Mouse (Mus musculus): Measurements from ENCODE around the gene Card14. TPM values are rescaled to one million over a fixed set of nuclear protein-coding genes. Genes with fewer than 3 reads are reported as not detected.

The Card14 gene
- polyA plus RNA-seq, 1 experiment from 2014 or later = 1.2 TPM

DNA sequence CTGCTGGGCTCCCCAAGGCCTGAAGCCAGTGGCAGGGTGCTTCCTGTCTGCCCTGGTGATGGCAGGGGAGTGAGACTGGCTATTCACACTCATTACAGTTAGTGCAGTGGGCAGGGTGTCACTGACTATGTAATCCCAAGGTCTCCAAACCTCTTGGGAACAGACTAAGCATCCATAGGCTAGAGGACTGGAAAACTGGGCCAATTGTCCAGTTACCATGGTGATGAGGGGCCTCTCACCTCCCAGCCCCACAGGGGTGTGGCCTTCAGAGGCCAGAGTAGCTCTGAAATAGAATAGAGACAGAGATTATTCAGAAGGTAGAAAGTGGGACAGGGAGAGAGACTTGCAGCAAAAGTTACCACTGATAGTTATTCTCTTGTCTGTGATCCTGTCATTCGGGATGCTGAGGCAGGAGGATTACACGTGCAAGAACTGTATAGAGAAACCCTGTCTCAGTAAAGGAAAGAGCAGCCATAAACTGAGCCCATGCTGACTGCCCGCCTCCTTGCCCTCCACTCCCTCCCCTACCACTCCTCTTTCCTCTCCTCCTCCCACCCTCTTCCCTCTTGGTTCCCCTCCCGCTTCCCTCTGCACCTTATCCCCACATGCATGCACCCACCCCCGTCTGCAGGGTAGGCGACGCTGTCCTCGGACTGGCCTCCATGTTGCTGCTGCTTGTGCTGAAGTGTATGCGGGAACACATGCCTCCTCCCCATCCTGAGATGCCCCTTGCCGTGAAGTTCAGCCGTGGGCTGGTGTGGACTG lies 55.4 kb downstream of the Card14 start:
- Histone ChIP-seq H3K27me3 (ENCODE audit: insufficient read depth, low read length) (no peaks in the 10 kb centered on the region), H3K9ac (ENCODE audit: low read depth, low read length) (no peak overlapping the region), H3K4me1 (replicated peaks; ENCODE audit: insufficient read depth, low read length) (no peaks in the 10 kb centered on the region), H3K9me3 (replicated peaks; ENCODE audit: low read length) (no peaks in the 10 kb centered on the region), H3K36me3 (ENCODE audit: insufficient read depth, low read length) (0 out of 2 replicates have a peak, but pooled peaks cover 7% of the 10 kb centered on the region), H3K4me2 (ENCODE audit: low read length) (no peak overlapping the region), H3K27ac (no peak overlapping the region), H3K4me3 (replicated peaks; ENCODE audit: low read depth, low read length) (no peak overlapping the region)
- ATAC-seq (replicated peaks; ENCODE audit: low FRiP score, low read depth) = 0 out of 2 replicates have a peak, but pooled peaks have one; percentile 17
- DNase-seq (ENCODE audit: low spot score) = no peak
- WGBS = 35% methylated on average over 11 of the region's 11 CpGs
- TF ChIP-seq CTCF (IDR thresholded peaks at IDR 0.05; ENCODE audit: low read depth) = no peak

DNA sequence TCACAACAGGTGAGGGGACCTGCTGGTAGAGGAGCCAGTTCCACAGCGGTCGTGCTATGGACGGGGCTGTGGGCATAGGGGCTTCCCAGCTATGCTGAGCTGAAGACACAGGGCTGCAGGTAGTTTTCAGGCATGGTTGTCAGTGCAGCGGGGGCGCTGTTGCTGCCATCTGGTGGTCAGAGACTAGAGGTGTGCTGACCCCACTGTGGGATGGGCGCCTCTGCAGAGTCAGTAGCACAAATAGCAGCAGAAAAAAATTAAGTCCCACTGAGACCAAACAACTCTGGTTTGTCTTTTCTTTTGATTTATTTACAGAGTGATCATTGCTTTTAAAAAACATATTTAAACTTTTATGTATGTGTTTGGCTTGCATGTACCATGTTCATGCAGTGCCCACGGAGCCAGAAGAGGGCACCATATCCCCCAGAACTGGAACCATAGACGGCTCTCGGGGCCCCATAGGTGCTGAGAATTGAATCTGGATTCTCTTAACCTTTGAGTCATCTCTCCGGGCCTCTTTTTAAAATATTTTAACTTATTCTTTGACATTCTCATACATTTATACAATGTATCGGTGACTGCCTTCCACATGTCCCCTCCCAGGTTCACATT lies 56.1 kb downstream of the Card14 start:
- H3K27me3 ChIP-seq (ENCODE audit: insufficient read depth, low read length) = no peaks in the 10 kb centered on the region
- no peak overlapping the region for H3K27ac ChIP-seq
- ATAC-seq (replicated peaks; ENCODE audit: low FRiP score, low read depth) = peak; percentile 59
- TF ChIP-seq CTCF (IDR thresholded peaks at IDR 0.05; ENCODE audit: low read depth) = peak; percentile 90
- no peak overlapping the region for H3K4me2 ChIP-seq (ENCODE audit: low read length)
- H3K9me3 ChIP-seq (replicated peaks; ENCODE audit: low read length) = no peaks in the 10 kb centered on the region
- H3K36me3 ChIP-seq (ENCODE audit: insufficient read depth, low read length) = 0 out of 2 replicates have a peak, but pooled peaks cover 7% of the 10 kb centered on the region
- WGBS = 34% methylated on average over 11 of the region's 11 CpGs
- H3K9ac ChIP-seq (ENCODE audit: low read depth, low read length) = no peak overlapping the region
- H3K4me3 ChIP-seq (replicated peaks; ENCODE audit: low read depth, low read length) = no peak overlapping the region
- peak; percentile 78 for DNase-seq (ENCODE audit: low spot score)
- H3K4me1 ChIP-seq (replicated peaks; ENCODE audit: insufficient read depth, low read length) = no peaks in the 10 kb centered on the region

DNA sequence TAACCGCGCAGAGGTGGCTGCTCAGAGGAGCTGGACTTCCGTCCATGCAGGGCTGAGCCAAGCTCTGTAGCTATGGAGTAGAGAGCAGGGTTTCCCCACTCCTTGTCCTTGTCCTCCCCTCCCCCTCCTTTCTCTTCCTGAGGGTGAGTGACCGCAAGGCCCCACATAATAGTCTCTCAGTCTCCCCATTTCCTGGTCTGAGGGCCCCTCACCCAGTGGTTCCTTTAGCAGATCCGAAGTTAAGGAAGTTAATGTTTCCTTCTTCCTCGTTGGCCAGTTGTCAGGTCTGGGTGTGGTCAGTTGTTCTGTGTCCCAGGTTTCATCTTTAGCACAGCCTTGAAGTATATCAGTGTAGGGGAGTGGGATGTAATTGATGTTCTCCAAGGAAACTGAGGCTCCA lies 67.9 kb downstream of the Card14 start:
- WGBS = 65% methylated on average over 6 of the region's 6 CpGs
- no peaks in the 10 kb centered on the region for H3K27me3 ChIP-seq (ENCODE audit: insufficient read depth, low read length)
- 0 out of 2 replicates have a peak, but pooled peaks cover 11% of the 10 kb centered on the region for H3K36me3 ChIP-seq (ENCODE audit: insufficient read depth, low read length)
- H3K4me3 ChIP-seq (replicated peaks; ENCODE audit: low read depth, low read length) = no peak overlapping the region
- DNase-seq (ENCODE audit: low spot score) (peak; percentile 15), ATAC-seq (replicated peaks; ENCODE audit: low FRiP score, low read depth) (no peak)
- no peak overlapping the region for H3K27ac ChIP-seq
- H3K4me2 ChIP-seq (ENCODE audit: low read length) = no peak overlapping the region
- H3K9me3 ChIP-seq (replicated peaks; ENCODE audit: low read length) = no peaks in the 10 kb centered on the region
- TF ChIP-seq CTCF (IDR thresholded peaks at IDR 0.05; ENCODE audit: low read depth) = no peak
- H3K4me1 ChIP-seq (replicated peaks; ENCODE audit: insufficient read depth, low read length) = no peaks in the 10 kb centered on the region
- H3K9ac ChIP-seq (ENCODE audit: low read depth, low read length) = no peak overlapping the region

DNA sequence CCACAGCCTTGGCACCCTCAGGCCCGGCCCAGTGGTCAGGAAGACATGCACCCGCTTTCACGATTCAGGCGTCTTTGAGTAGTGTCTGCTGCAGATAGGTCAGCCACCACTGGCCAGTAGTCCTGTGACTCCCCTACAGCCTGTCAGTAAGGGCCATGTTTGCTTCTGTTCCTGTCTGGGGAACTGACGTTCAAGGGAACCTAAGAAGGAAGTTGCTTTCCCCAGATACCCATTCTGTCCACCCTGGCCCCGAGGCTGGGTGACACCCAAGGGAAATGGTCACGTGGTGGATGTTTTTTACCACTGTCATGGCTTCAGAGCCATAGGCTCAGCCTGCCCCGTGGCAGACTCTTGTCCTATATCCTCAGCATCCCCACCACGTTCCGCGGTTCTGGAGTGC lies 69.8 kb downstream of the Card14 start:
- TF ChIP-seq CTCF (IDR thresholded peaks at IDR 0.05; ENCODE audit: low read depth) = no peak
- Histone ChIP-seq H3K27me3 (ENCODE audit: insufficient read depth, low read length) (no peaks in the 10 kb centered on the region), H3K27ac (no peak overlapping the region), H3K9ac (ENCODE audit: low read depth, low read length) (no peak overlapping the region), H3K4me3 (replicated peaks; ENCODE audit: low read depth, low read length) (no peak overlapping the region), H3K4me1 (replicated peaks; ENCODE audit: insufficient read depth, low read length) (no peaks in the 10 kb centered on the region), H3K9me3 (replicated peaks; ENCODE audit: low read length) (no peaks in the 10 kb centered on the region), H3K4me2 (ENCODE audit: low read length) (no peak overlapping the region), H3K36me3 (ENCODE audit: insufficient read depth, low read length) (0 out of 2 replicates have a peak, but pooled peaks cover 11% of the 10 kb centered on the region)
- DNase-seq (ENCODE audit: low spot score) (no peak), ATAC-seq (replicated peaks; ENCODE audit: low FRiP score, low read depth) (no peak)
- 89% methylated on average over 11 of the region's 11 CpGs for WGBS

DNA sequence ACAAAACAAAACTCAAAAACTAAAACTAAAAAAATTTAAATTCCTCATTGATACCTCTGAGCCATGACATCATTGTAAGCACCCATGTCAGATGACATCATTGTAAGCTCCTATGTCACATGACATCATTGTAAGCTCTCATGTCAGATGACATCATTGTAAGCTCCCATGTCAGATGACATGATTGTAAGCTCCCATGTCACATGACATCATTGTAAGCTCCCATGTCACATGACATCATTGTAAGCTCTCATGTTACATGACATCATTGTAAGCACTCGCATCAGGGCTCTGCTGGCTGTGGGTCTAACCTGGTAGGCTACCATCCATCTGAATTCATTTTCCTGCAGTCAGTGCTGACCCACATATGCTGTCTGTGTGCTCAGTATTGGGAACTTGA lies 71.0 kb downstream of the Card14 start:
- no peak overlapping the region for H3K4me2 ChIP-seq (ENCODE audit: low read length)
- H3K4me1 ChIP-seq (replicated peaks; ENCODE audit: insufficient read depth, low read length) = no peaks in the 10 kb centered on the region
- 88% methylated on average over 1 of the region's 1 CpGs for WGBS
- no peak for TF ChIP-seq CTCF (IDR thresholded peaks at IDR 0.05; ENCODE audit: low read depth)
- H3K9me3 ChIP-seq (replicated peaks; ENCODE audit: low read length) = no peaks in the 10 kb centered on the region
- no peaks in the 10 kb centered on the region for H3K27me3 ChIP-seq (ENCODE audit: insufficient read depth, low read length)
- H3K27ac ChIP-seq = no peak overlapping the region
- 0 out of 2 replicates have a peak, but pooled peaks cover 11% of the 10 kb centered on the region for H3K36me3 ChIP-seq (ENCODE audit: insufficient read depth, low read length)
- ATAC-seq (replicated peaks; ENCODE audit: low FRiP score, low read depth) = no peak
- H3K4me3 ChIP-seq (replicated peaks; ENCODE audit: low read depth, low read length) = no peak overlapping the region
- no peak for DNase-seq (ENCODE audit: low spot score)
- H3K9ac ChIP-seq (ENCODE audit: low read depth, low read length) = no peak overlapping the region

DNA sequence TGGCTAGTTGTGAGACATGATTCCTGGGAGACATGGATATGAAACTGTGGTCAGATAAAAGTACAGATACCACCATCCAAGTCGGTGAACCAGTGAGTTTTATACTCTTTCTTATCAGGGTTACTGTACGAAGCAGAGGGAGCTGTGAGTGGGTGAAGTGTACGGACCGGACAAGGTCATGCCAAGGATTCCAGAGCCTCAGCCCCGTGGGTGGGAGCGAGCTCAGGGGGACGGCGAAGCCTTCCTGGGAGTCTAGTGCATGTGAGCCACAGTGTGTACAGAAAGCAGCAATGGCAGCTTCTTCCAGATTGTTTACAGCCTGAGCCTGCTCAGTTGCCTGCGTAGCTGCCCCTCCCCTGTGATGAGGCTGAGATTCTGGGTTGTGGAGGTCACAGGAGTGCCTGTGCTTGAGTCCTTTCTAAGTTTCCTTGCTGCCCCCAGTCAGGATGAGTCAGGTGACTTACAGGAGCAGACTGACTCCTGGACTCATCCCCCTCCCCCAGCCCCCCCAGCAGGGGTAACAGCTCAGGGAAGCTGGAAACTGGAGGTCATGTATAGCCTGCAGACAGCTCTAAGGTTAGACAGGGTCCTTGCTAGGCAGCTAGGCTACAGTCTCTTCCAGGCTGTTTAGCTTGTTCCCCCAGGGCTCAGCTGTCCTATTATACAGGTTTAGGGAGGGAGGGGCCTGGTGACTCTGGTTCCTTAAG lies 74.2 kb downstream of the Card14 start:
- DNase-seq (ENCODE audit: low spot score) (no peak), ATAC-seq (replicated peaks; ENCODE audit: low FRiP score, low read depth) (no peak; the same call in 1 of the 2 replicates)
- TF ChIP-seq CTCF (IDR thresholded peaks at IDR 0.05; ENCODE audit: low read depth) = no peak
- Histone ChIP-seq H3K9me3 (replicated peaks; ENCODE audit: low read length) (no peaks in the 10 kb centered on the region), H3K9ac (ENCODE audit: low read depth, low read length) (no peak overlapping the region), H3K4me3 (replicated peaks; ENCODE audit: low read depth, low read length) (no peak overlapping the region), H3K36me3 (ENCODE audit: insufficient read depth, low read length) (0 out of 2 replicates have a peak, but pooled peaks cover 11% of the 10 kb centered on the region), H3K27me3 (ENCODE audit: insufficient read depth, low read length) (no peaks in the 10 kb centered on the region), H3K4me2 (ENCODE audit: low read length) (no peak overlapping the region), H3K27ac (no peak overlapping the region), H3K4me1 (replicated peaks; ENCODE audit: insufficient read depth, low read length) (no peaks in the 10 kb centered on the region)
- WGBS = 79% methylated on average over 9 of the region's 9 CpGs

Measured in kidney, postnatal 0 days (tissue).